In the genomic region with DNA sequence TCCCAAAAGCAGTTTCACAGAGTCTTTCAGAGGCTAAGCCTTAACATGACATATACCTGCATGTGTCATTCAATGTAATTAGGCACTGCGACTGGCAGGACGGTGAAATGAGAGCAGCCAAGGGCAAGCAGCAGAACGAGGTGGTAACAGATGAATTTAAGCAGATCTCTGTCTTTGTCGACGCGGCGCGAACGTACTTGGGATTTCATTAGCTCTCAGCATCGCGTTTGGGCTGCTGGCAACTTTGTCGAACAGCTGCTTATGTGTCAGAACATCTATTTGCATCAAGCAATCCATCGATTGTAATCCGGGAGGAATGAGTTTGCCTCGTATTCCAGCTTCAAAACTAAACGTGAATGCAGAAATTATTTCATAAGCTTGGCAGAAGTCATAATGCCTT, we compare ENCODE assay signal across 21 mouse cellular contexts.
DNase-seq lines count a peak whose midpoint lies in the region; ATAC-seq and TF ChIP-seq lines count a peak whose summit lies in the region.
"Had no signal": no experiment of that assay in that cellular context is flagged by ENCODE, and none has a peak within 500 bp of the region (broad histone marks: within the 10 kb centered on the region; RNA-seq: fewer than 3 reads in every experiment).

No protein-coding gene starts in this region.

- H3K36me3 ChIP-seq in forebrain, embryonic 12.5 days (replicated peaks) = no peaks in the 10 kb centered on the region
- H3K36me3 ChIP-seq in forebrain, embryonic 11.5 days (ENCODE audit: control insufficient read depth, insufficient read depth, low read length) = no peaks in the 10 kb centered on the region
- no peaks in the 10 kb centered on the region for H3K36me3 ChIP-seq in hindbrain, embryonic 15.5 days
- peaks cover 5% of the 10 kb centered on the region; the same call in 1 of the 2 replicates for H3K36me3 ChIP-seq in hindbrain, embryonic 12.5 days
- no peaks in the 10 kb centered on the region for H3K36me3 ChIP-seq in midbrain, postnatal 0 days (ENCODE audit: insufficient read depth, low read length)
- H3K36me3 ChIP-seq in midbrain, embryonic 10.5 days = no peaks in the 10 kb centered on the region
- no peaks in the 10 kb centered on the region for H3K36me3 ChIP-seq in forebrain, postnatal 0 days (ENCODE audit: insufficient read depth)
- H3K36me3 ChIP-seq: embryonic facial prominence, embryonic 13.5 days; G1E; heart, embryonic 12.5 days; kidney, embryonic 15.5 days had no signal

- 82% methylated on average over 16 of the region's 16 CpGs for WGBS in forebrain, embryonic 12.5 days
- 90% methylated on average over 16 of the region's 16 CpGs for WGBS in forebrain, embryonic 11.5 days
- 59% methylated on average over 16 of the region's 16 CpGs for WGBS in hindbrain, embryonic 15.5 days
- 83% methylated on average over 16 of the region's 16 CpGs for WGBS in hindbrain, embryonic 12.5 days
- WGBS in midbrain, postnatal 0 days = 66% methylated on average over 16 of the region's 16 CpGs
- 90% methylated on average over 16 of the region's 16 CpGs for WGBS in midbrain, embryonic 10.5 days
- 46% methylated on average over 16 of the region's 16 CpGs for WGBS in forebrain, postnatal 0 days

- no peak overlapping the region for H3K4me3 ChIP-seq in forebrain, embryonic 12.5 days (replicated peaks)
- no peak overlapping the region for H3K4me3 ChIP-seq in forebrain, embryonic 11.5 days (ENCODE audit: low read depth, low read length)
- H3K4me3 ChIP-seq in hindbrain, embryonic 15.5 days = no peak overlapping the region
- H3K4me3 ChIP-seq in hindbrain, embryonic 12.5 days = no peak overlapping the region
- H3K4me3 ChIP-seq in midbrain, postnatal 0 days (ENCODE audit: low read depth, low read length) = no peak overlapping the region
- H3K4me3 ChIP-seq in midbrain, embryonic 10.5 days = no peak overlapping the region
- H3K4me3 ChIP-seq in forebrain, postnatal 0 days (ENCODE audit: low read depth, low read length) = no peak overlapping the region
- H3K4me3 ChIP-seq: embryonic facial prominence, embryonic 13.5 days; heart, embryonic 12.5 days; kidney, embryonic 15.5 days had no signal

- H3K27me3 ChIP-seq in forebrain, embryonic 12.5 days = no peaks in the 10 kb centered on the region
- no peaks in the 10 kb centered on the region for H3K27me3 ChIP-seq in forebrain, embryonic 11.5 days (ENCODE audit: control insufficient read depth, insufficient read depth, low read length)
- H3K27me3 ChIP-seq in hindbrain, embryonic 15.5 days = no peaks in the 10 kb centered on the region
- H3K27me3 ChIP-seq in hindbrain, embryonic 12.5 days = no peaks in the 10 kb centered on the region
- H3K27me3 ChIP-seq in midbrain, postnatal 0 days (ENCODE audit: insufficient read depth, low read length) = no peaks in the 10 kb centered on the region
- H3K27me3 ChIP-seq in midbrain, embryonic 10.5 days (ENCODE audit: low read depth, poor library complexity, severe bottlenecking) = no peaks in the 10 kb centered on the region
- no peaks in the 10 kb centered on the region for H3K27me3 ChIP-seq in forebrain, postnatal 0 days (ENCODE audit: insufficient read depth, low read length)
- H3K27me3 ChIP-seq: embryonic facial prominence, embryonic 13.5 days; heart, embryonic 12.5 days; kidney, embryonic 15.5 days had no signal

- H3K9ac ChIP-seq in forebrain, embryonic 12.5 days = no peak overlapping the region
- H3K9ac ChIP-seq in forebrain, embryonic 11.5 days (ENCODE audit: low read length) = no peak overlapping the region
- no peak overlapping the region for H3K9ac ChIP-seq in hindbrain, embryonic 15.5 days
- no peak overlapping the region for H3K9ac ChIP-seq in hindbrain, embryonic 12.5 days
- no peak overlapping the region for H3K9ac ChIP-seq in midbrain, postnatal 0 days (replicated peaks; ENCODE audit: low read length, poor library complexity, severe bottlenecking)
- no peak overlapping the region for H3K9ac ChIP-seq in forebrain, postnatal 0 days
- H3K9ac ChIP-seq: embryonic facial prominence, embryonic 13.5 days; heart, embryonic 12.5 days; kidney, embryonic 15.5 days had no signal

- H3K27ac ChIP-seq in forebrain, embryonic 12.5 days = 0 out of 2 replicates have a peak overlapping the region, but pooled peaks have one; percentile 25
- no peak overlapping the region for H3K27ac ChIP-seq in forebrain, embryonic 11.5 days (ENCODE audit: low read depth, low read length)
- 0 out of 2 replicates have a peak overlapping the region, but pooled peaks have one; percentile 11 for H3K27ac ChIP-seq in hindbrain, embryonic 15.5 days (replicated peaks)
- no peak overlapping the region for H3K27ac ChIP-seq in hindbrain, embryonic 12.5 days
- no peak overlapping the region for H3K27ac ChIP-seq in midbrain, postnatal 0 days (ENCODE audit: low read depth, low read length)
- H3K27ac ChIP-seq in midbrain, embryonic 10.5 days (replicated peaks) = no peak overlapping the region
- H3K27ac ChIP-seq in forebrain, postnatal 0 days (ENCODE audit: low read depth, low read length) = no peak overlapping the region
- H3K27ac ChIP-seq: embryonic facial prominence, embryonic 13.5 days; kidney, embryonic 15.5 days had no signal

- ATAC-seq in forebrain, embryonic 12.5 days (ENCODE audit: low FRiP score) = no peak
- ATAC-seq in forebrain, embryonic 11.5 days (replicated peaks; ENCODE audit: low FRiP score) = no peak
- ATAC-seq in hindbrain, embryonic 15.5 days (ENCODE audit: low FRiP score, low read depth) = no peak
- ATAC-seq in hindbrain, embryonic 12.5 days (ENCODE audit: low FRiP score) = no peak
- ATAC-seq in midbrain, postnatal 0 days (ENCODE audit: low FRiP score) = no peak
- peak; percentile 34; the same call in 1 of the 2 replicates for ATAC-seq in forebrain, postnatal 0 days
- ATAC-seq: CD4-positive, CD25-positive, alpha-beta regulatory T cell, adult 4 months; intestine, embryonic 16.5 days had no signal

- no peaks in the 10 kb centered on the region for H3K9me3 ChIP-seq in forebrain, embryonic 12.5 days
- no peaks in the 10 kb centered on the region for H3K9me3 ChIP-seq in forebrain, embryonic 11.5 days (ENCODE audit: control insufficient read depth, low read length)
- H3K9me3 ChIP-seq in hindbrain, embryonic 15.5 days = no peaks in the 10 kb centered on the region
- H3K9me3 ChIP-seq in hindbrain, embryonic 12.5 days (replicated peaks) = no peaks in the 10 kb centered on the region
- no peaks in the 10 kb centered on the region for H3K9me3 ChIP-seq in midbrain, postnatal 0 days (ENCODE audit: low read length)
- H3K9me3 ChIP-seq in midbrain, embryonic 10.5 days (replicated peaks) = no peaks in the 10 kb centered on the region
- H3K9me3 ChIP-seq in forebrain, postnatal 0 days (ENCODE audit: low read length) = no peaks in the 10 kb centered on the region
- H3K9me3 ChIP-seq: embryonic facial prominence, embryonic 13.5 days; heart, embryonic 12.5 days; kidney, embryonic 15.5 days had no signal

- TF ChIP-seq CTCF in midbrain, postnatal 0 days (IDR thresholded peaks at IDR 0.05) = no peak
- no peak for TF ChIP-seq CTCF in forebrain, postnatal 0 days (IDR thresholded peaks at IDR 0.05; ENCODE audit: low read depth)

- no peak overlapping the region for H3K4me2 ChIP-seq in forebrain, embryonic 12.5 days
- H3K4me2 ChIP-seq in forebrain, embryonic 11.5 days (ENCODE audit: low read depth, low read length, severe bottlenecking) = no peak overlapping the region
- H3K4me2 ChIP-seq in hindbrain, embryonic 15.5 days = 0 out of 2 replicates have a peak overlapping the region, but pooled peaks have one; percentile 3
- no peak overlapping the region for H3K4me2 ChIP-seq in hindbrain, embryonic 12.5 days (replicated peaks)
- no peak overlapping the region; the same call in 1 of the 2 replicates for H3K4me2 ChIP-seq in midbrain, postnatal 0 days (ENCODE audit: low read depth, low read length, poor library complexity, severe bottlenecking)
- no peak overlapping the region for H3K4me2 ChIP-seq in forebrain, postnatal 0 days (ENCODE audit: low read depth)
- H3K4me2 ChIP-seq: embryonic facial prominence, embryonic 13.5 days; heart, embryonic 12.5 days; kidney, embryonic 15.5 days had no signal

- no peak for DNase-seq in forebrain, embryonic 11.5 days (ENCODE audit: low spot score)
- DNase-seq in midbrain, postnatal 0 days (ENCODE audit: low spot score) = peak; percentile 33
- no peak for DNase-seq in midbrain, embryonic 10.5 days (ENCODE audit: low spot score)
- DNase-seq in forebrain, postnatal 0 days = peak; percentile 65
- DNase-seq in adrenal gland, adult 2 months = no peak
- DNase-seq: adrenal gland, postnatal 14 days; B cell, adult 2 months; cerebellum, adult 2 months; cerebellum, postnatal 14 days; gastrocnemius, postnatal 14 days; heart, postnatal 36 days; kidney, adult 2 months had no signal

- no peaks in the 10 kb centered on the region for H3K4me1 ChIP-seq in forebrain, embryonic 12.5 days
- H3K4me1 ChIP-seq in forebrain, embryonic 11.5 days (replicated peaks; ENCODE audit: control insufficient read depth, insufficient read depth, low read length) = no peaks in the 10 kb centered on the region
- no peaks in the 10 kb centered on the region for H3K4me1 ChIP-seq in hindbrain, embryonic 15.5 days (replicated peaks)
- H3K4me1 ChIP-seq in hindbrain, embryonic 12.5 days = no peaks in the 10 kb centered on the region
- H3K4me1 ChIP-seq in midbrain, postnatal 0 days (ENCODE audit: insufficient read depth, low read length) = no peaks in the 10 kb centered on the region
- no peaks in the 10 kb centered on the region for H3K4me1 ChIP-seq in midbrain, embryonic 10.5 days
- H3K4me1 ChIP-seq in forebrain, postnatal 0 days (ENCODE audit: insufficient read depth) = no peaks in the 10 kb centered on the region
- H3K4me1 ChIP-seq: embryonic facial prominence, embryonic 13.5 days; heart, embryonic 12.5 days; kidney, embryonic 15.5 days had no signal

Comparison
In these comparisons a context has a peak if more than half of its experiments do, and no peak if none do; other contexts are left out.
1. H3K27ac ChIP-seq: peak in forebrain, embryonic 12.5 days (single experiment) and hindbrain, embryonic 15.5 days (single experiment); none in forebrain, embryonic 11.5 days (single experiment), hindbrain, embryonic 12.5 days (single experiment), midbrain, postnatal 0 days (single experiment), midbrain, embryonic 10.5 days (single experiment) and forebrain, postnatal 0 days (single experiment).
2. DNase-seq: peak in midbrain, postnatal 0 days (single experiment) and forebrain, postnatal 0 days (single experiment); none in forebrain, embryonic 11.5 days (single experiment), midbrain, embryonic 10.5 days (single experiment) and adrenal gland, adult 2 months (single experiment).